In genomic region chr19:5071077-5071476, GRCm38 (mm10) we compare ENCODE assay signal across 8 mouse cellular contexts. TPM values are rescaled to one million over a fixed set of nuclear protein-coding genes. Genes with fewer than 3 reads are reported as not detected.
DNase-seq lines count a peak whose midpoint lies in the region; ATAC-seq lines count a peak whose summit lies in the region.

No protein-coding gene starts in this region.

- WGBS in kidney, embryonic 15.5 days: 13% methylated on average over 11 of the region's 11 CpGs
- 5% methylated on average over 11 of the region's 11 CpGs for WGBS in forebrain, embryonic 10.5 days
- WGBS in limb, embryonic 11.5 days: 3% methylated on average over 11 of the region's 11 CpGs
- WGBS in neural tube, embryonic 13.5 days: 10% methylated on average over 11 of the region's 11 CpGs

- H3K9ac ChIP-seq in kidney, embryonic 15.5 days: peak overlapping the region; percentile 50
- peak overlapping the region; percentile 58 for H3K9ac ChIP-seq in limb, embryonic 11.5 days (ENCODE audit: low read length)
- peak overlapping the region; percentile 68 for H3K9ac ChIP-seq in neural tube, embryonic 13.5 days

- H3K27me3 ChIP-seq in kidney, embryonic 15.5 days: peaks cover 66% of the 10 kb centered on the region
- H3K27me3 ChIP-seq in forebrain, embryonic 10.5 days (ENCODE audit: poor library complexity, severe bottlenecking): peaks cover 75% of the 10 kb centered on the region
- 0 out of 2 replicates have a peak, but pooled peaks cover 2% of the 10 kb centered on the region for H3K27me3 ChIP-seq in limb, embryonic 11.5 days (ENCODE audit: control insufficient read depth, insufficient read depth, low read length)
- peaks cover 65% of the 10 kb centered on the region for H3K27me3 ChIP-seq in neural tube, embryonic 13.5 days

- H3K9me3 ChIP-seq in kidney, embryonic 15.5 days (replicated peaks): no peaks in the 10 kb centered on the region
- H3K9me3 ChIP-seq in forebrain, embryonic 10.5 days: no peaks in the 10 kb centered on the region
- no peaks in the 10 kb centered on the region for H3K9me3 ChIP-seq in limb, embryonic 11.5 days (ENCODE audit: control insufficient read depth, low read length)
- no peaks in the 10 kb centered on the region for H3K9me3 ChIP-seq in neural tube, embryonic 13.5 days

- peaks cover 63% of the 10 kb centered on the region for H3K4me1 ChIP-seq in kidney, embryonic 15.5 days
- peaks cover 66% of the 10 kb centered on the region for H3K4me1 ChIP-seq in forebrain, embryonic 10.5 days
- peaks cover 44% of the 10 kb centered on the region for H3K4me1 ChIP-seq in limb, embryonic 11.5 days (ENCODE audit: control insufficient read depth, insufficient read depth, low read length)
- peaks cover 62% of the 10 kb centered on the region for H3K4me1 ChIP-seq in neural tube, embryonic 13.5 days (replicated peaks)

- H3K36me3 ChIP-seq in kidney, embryonic 15.5 days: no peaks in the 10 kb centered on the region
- no peaks in the 10 kb centered on the region for H3K36me3 ChIP-seq in forebrain, embryonic 10.5 days (replicated peaks)
- no peaks in the 10 kb centered on the region; the same call in 1 of the 2 replicates for H3K36me3 ChIP-seq in limb, embryonic 11.5 days (ENCODE audit: control insufficient read depth, insufficient read depth, low read length)
- H3K36me3 ChIP-seq in neural tube, embryonic 13.5 days: no peaks in the 10 kb centered on the region

- peak overlapping the region; percentile 55 for H3K4me3 ChIP-seq in kidney, embryonic 15.5 days (replicated peaks)
- peak overlapping the region; percentile 61 for H3K4me3 ChIP-seq in forebrain, embryonic 10.5 days
- peak overlapping the region; percentile 37 for H3K4me3 ChIP-seq in limb, embryonic 11.5 days (ENCODE audit: low read depth, low read length)
- peak overlapping the region; percentile 43 for H3K4me3 ChIP-seq in neural tube, embryonic 13.5 days

- no peak for ATAC-seq in kidney, embryonic 15.5 days (replicated peaks; ENCODE audit: low FRiP score)
- ATAC-seq in limb, embryonic 11.5 days (ENCODE audit: insufficient number of reproducible peaks, low FRiP score, low TSS enrichment, low read depth): no peak
- peak; percentile 0; the same call in 1 of the 2 replicates for ATAC-seq in neural tube, embryonic 13.5 days (ENCODE audit: low read depth)

- peak overlapping the region; percentile 84 for H3K4me2 ChIP-seq in kidney, embryonic 15.5 days
- H3K4me2 ChIP-seq in limb, embryonic 11.5 days (ENCODE audit: low read depth, severe bottlenecking): peak overlapping the region; percentile 99
- H3K4me2 ChIP-seq in neural tube, embryonic 13.5 days: peak overlapping the region; percentile 76

- DNase-seq in kidney, adult 18-20 months: no peak
- no peak for DNase-seq in forebrain, embryonic 10.5 days (ENCODE audit: extremely low spot score, low spot score)
- DNase-seq in limb, embryonic 11.5 days (ENCODE audit: low spot score): no peak
- DNase-seq in adrenal gland, postnatal 10 days: no peak
- no peak for DNase-seq in frontal cortex, postnatal 36 days (ENCODE audit: low spot score in 2 of 2)
- DNase-seq in lung, postnatal 4 days: no peak

- H3K27ac ChIP-seq in kidney, embryonic 15.5 days: peak overlapping the region; percentile 85
- peak overlapping the region; percentile 92 for H3K27ac ChIP-seq in forebrain, embryonic 10.5 days
- H3K27ac ChIP-seq in limb, embryonic 11.5 days (replicated peaks; ENCODE audit: low read depth, low read length): peak overlapping the region; percentile 98
- H3K27ac ChIP-seq in neural tube, embryonic 13.5 days (replicated peaks): peak overlapping the region; percentile 79

RNA-seq across cellular contexts. Expression of gene Cd248, which starts 3.2 kb away (rescaled TPM):
- 50.3 and 74.1 TPM in 2 replicates for polyA plus RNA-seq in kidney, embryonic 15.5 days (2015; fragmentation: Nextera tagmentation; extraction: Ambion mirVana)
- 15.9 and 17.6 TPM in 2 replicates for polyA plus RNA-seq in forebrain, embryonic 10.5 days (2016; fragmentation: Nextera tagmentation; extraction: Ambion mirVana)
- polyA plus RNA-seq in limb, embryonic 11.5 days (2014; fragmentation: Nextera tagmentation; extraction: Ambion mirVana): 41.1 and 45.6 TPM in 2 replicates
- 26.3 and 28.2 TPM in 2 replicates for polyA plus RNA-seq in neural tube, embryonic 13.5 days (2015; fragmentation: Nextera tagmentation; extraction: Ambion mirVana)
- 10 to 100 TPM; 28.1 to 37.5 TPM for total RNA-seq in adrenal gland, postnatal 10 days (2021)

RNA-seq across cellular contexts. Expression of gene Tmem151a, which starts 14.3 kb away (rescaled TPM):
- 1.3 and 1.8 TPM in 2 replicates for polyA plus RNA-seq in kidney, embryonic 15.5 days (2015; fragmentation: Nextera tagmentation; extraction: Ambion mirVana)
- polyA plus RNA-seq in forebrain, embryonic 10.5 days (2016; fragmentation: Nextera tagmentation; extraction: Ambion mirVana): 0.47 and 1.7 TPM in 2 replicates
- polyA plus RNA-seq in limb, embryonic 11.5 days (2014; fragmentation: Nextera tagmentation; extraction: Ambion mirVana): 1.1 and 2.2 TPM in 2 replicates
- 8.4 and 10.1 TPM in 2 replicates for polyA plus RNA-seq in neural tube, embryonic 13.5 days (2015; fragmentation: Nextera tagmentation; extraction: Ambion mirVana)
- total RNA-seq in adrenal gland, postnatal 10 days (2021): 1 to 10 TPM; 2.4 to 3.2 TPM

RNA-seq across cellular contexts. Expression of gene Yif1a, which starts 17.3 kb away (rescaled TPM):
- polyA plus RNA-seq in kidney, embryonic 15.5 days (2015; fragmentation: Nextera tagmentation; extraction: Ambion mirVana): 99.8 and 101 TPM in 2 replicates
- polyA plus RNA-seq in forebrain, embryonic 10.5 days (2016; fragmentation: Nextera tagmentation; extraction: Ambion mirVana): 67.1 and 74.2 TPM in 2 replicates
- polyA plus RNA-seq in limb, embryonic 11.5 days (2014; fragmentation: Nextera tagmentation; extraction: Ambion mirVana): 68.5 and 71.2 TPM in 2 replicates
- 51.3 and 67.5 TPM in 2 replicates for polyA plus RNA-seq in neural tube, embryonic 13.5 days (2015; fragmentation: Nextera tagmentation; extraction: Ambion mirVana)
- total RNA-seq in adrenal gland, postnatal 10 days (2021): 10 to 100 TPM; 88.3 to 96.8 TPM

RNA-seq across cellular contexts. Expression of gene Rin1, which starts 20.8 kb away (rescaled TPM):
- 3.0 and 4.2 TPM in 2 replicates for polyA plus RNA-seq in kidney, embryonic 15.5 days (2015; fragmentation: Nextera tagmentation; extraction: Ambion mirVana)
- polyA plus RNA-seq in forebrain, embryonic 10.5 days (2016; fragmentation: Nextera tagmentation; extraction: Ambion mirVana): 2.7 and 3.7 TPM in 2 replicates
- polyA plus RNA-seq in limb, embryonic 11.5 days (2014; fragmentation: Nextera tagmentation; extraction: Ambion mirVana): 1.3 and 1.6 TPM in 2 replicates
- 1.4 TPM in 2 replicates for polyA plus RNA-seq in neural tube, embryonic 13.5 days (2015; fragmentation: Nextera tagmentation; extraction: Ambion mirVana)
- total RNA-seq in adrenal gland, postnatal 10 days (2021): 1 to 10 TPM; 1.7 to 3.7 TPM

RNA-seq across cellular contexts. Expression of gene Cnih2, which starts 27.2 kb away (rescaled TPM):
- polyA plus RNA-seq in kidney, embryonic 15.5 days (2015; fragmentation: Nextera tagmentation; extraction: Ambion mirVana): 13.3 and 15.1 TPM in 2 replicates
- 33.2 and 34.2 TPM in 2 replicates for polyA plus RNA-seq in forebrain, embryonic 10.5 days (2016; fragmentation: Nextera tagmentation; extraction: Ambion mirVana)
- 33.8 and 36.3 TPM in 2 replicates for polyA plus RNA-seq in limb, embryonic 11.5 days (2014; fragmentation: Nextera tagmentation; extraction: Ambion mirVana)
- polyA plus RNA-seq in neural tube, embryonic 13.5 days (2015; fragmentation: Nextera tagmentation; extraction: Ambion mirVana): 267 and 318 TPM in 2 replicates
- 1 to 10 TPM; 5.0 to 5.1 TPM for total RNA-seq in adrenal gland, postnatal 10 days (2021)
